Mouse (Mus musculus) ES-E14 (cell line): ENCODE data around the gene Rpl7l1. TPM values are rescaled to one million over a fixed set of nuclear protein-coding genes. Genes with fewer than 3 reads are reported as not detected.
"Not testable (repeated sequence)": the region's sequence is repeated elsewhere in the genome, so short reads cannot be mapped to it uniquely, and the experiment has no call there.

Experiments
- DNase-seq: peaks from one replicate; pipeline ENCODE4 v3.0.0-alpha.2; 2013; ENCODE audit warnings: low read depth, low spot score
- H3K27ac ChIP-seq: 2 replicates; pipeline ENCODE4 v1.5.1; 2012; ENCODE audit warnings: low read depth, mild to moderate bottlenecking, low read length, moderate library complexity, mixed read lengths; ENCODE audit not compliant: poor library complexity, insufficient read depth, severe bottlenecking
- H3K36me3 ChIP-seq: 2 replicates; pipeline ENCODE4 v1.6.1; 2012; ENCODE audit warnings: mild to moderate bottlenecking, low read length, moderate library complexity, mixed read lengths; ENCODE audit not compliant: control insufficient read depth, poor library complexity, insufficient read depth, severe bottlenecking
- H3K4me1 ChIP-seq, 2 experiments: fragments of 150-350 bp in 1 of 2; sonication (generic) in 1 of 2; 2 replicates each; pipeline ENCODE4 v1.6.1; 2012; ENCODE audit warnings: low read length in 2 of 2, mild to moderate bottlenecking in 1 of 2, mixed read lengths in 1 of 2; ENCODE audit not compliant: control insufficient read depth in 2 of 2, insufficient read depth in 2 of 2, poor library complexity in 1 of 2
- H3K4me3 ChIP-seq, 2 experiments: fragments of 150-350 bp in 1 of 2; sonication (generic) in 1 of 2; 2 replicates each; pipeline ENCODE4 v1.5.1; 2012; ENCODE audit warnings: low read length in 2 of 2, low read depth in 1 of 2, mild to moderate bottlenecking in 1 of 2, mixed read lengths in 1 of 2; ENCODE audit not compliant: insufficient read depth in 1 of 2, poor library complexity in 1 of 2, severe bottlenecking in 1 of 2
- H3K9ac ChIP-seq: 2 replicates; pipeline ENCODE4 v1.6.1; 2012; ENCODE audit warnings: low read depth, mild to moderate bottlenecking, low read length, mixed read lengths; ENCODE audit not compliant: poor library complexity, insufficient read depth, severe bottlenecking
- H3K9me3 ChIP-seq: fragments of 150-350 bp; sonication (generic); 2 replicates; pipeline ENCODE4 v1.6.1; 2012; ENCODE audit warnings: low read depth, mild to moderate bottlenecking, low read length; ENCODE audit not compliant: control insufficient read depth, insufficient read depth
- CHD2 ChIP-seq: IDR thresholded peaks from 2 replicates; pipeline ENCODE4 v1.6.1; 2014; ENCODE audit warnings: mild to moderate bottlenecking, low read depth, low read length, inconsistent platforms
- HCFC1 ChIP-seq: IDR thresholded peaks from 2 replicates; pipeline ENCODE4 v1.6.1; 2012; ENCODE audit warnings: low read length, inconsistent platforms, borderline replicate concordance; ENCODE audit not compliant: insufficient read depth
- MAFK ChIP-seq: IDR thresholded peaks from 2 replicates; pipeline ENCODE4 v1.6.1; 2014; ENCODE audit warnings: mild to moderate bottlenecking, low read depth, low read length, inconsistent platforms; ENCODE audit not compliant: insufficient read depth
- ZC3H11A ChIP-seq: IDR thresholded peaks from 2 replicates; pipeline ENCODE4 v1.6.1; 2012; ENCODE audit warnings: low read depth, mild to moderate bottlenecking, inconsistent platforms, low read length, borderline replicate concordance
- ZNF384 ChIP-seq: IDR thresholded peaks from 2 replicates; pipeline ENCODE4 v1.6.1; 2012; ENCODE audit warnings: low read depth, low read length, inconsistent platforms
- in situ Hi-C, 2 experiments: fragments of 600-800 bp; cut with MboI; formaldehyde crosslinking; loops; one replicate each; pipeline ENCODE4 v1.15.1; 2025; ENCODE audit warnings: low sequenced_read_pairs in 2 of 2, inconsistent platforms in 1 of 2; ENCODE audit not compliant: unreplicated experiment in 2 of 2
- total RNA-seq: library from RNA; depleted of rRNA; stranded (reverse); fragments of 300-350 nt; gene quantifications from 2 replicates; pipeline ENCODE4 v1.2.3, GENCODE M21; 2012

The Rpl7l1 gene
- total RNA-seq, 1 experiment, result 179 TPM

DNA sequence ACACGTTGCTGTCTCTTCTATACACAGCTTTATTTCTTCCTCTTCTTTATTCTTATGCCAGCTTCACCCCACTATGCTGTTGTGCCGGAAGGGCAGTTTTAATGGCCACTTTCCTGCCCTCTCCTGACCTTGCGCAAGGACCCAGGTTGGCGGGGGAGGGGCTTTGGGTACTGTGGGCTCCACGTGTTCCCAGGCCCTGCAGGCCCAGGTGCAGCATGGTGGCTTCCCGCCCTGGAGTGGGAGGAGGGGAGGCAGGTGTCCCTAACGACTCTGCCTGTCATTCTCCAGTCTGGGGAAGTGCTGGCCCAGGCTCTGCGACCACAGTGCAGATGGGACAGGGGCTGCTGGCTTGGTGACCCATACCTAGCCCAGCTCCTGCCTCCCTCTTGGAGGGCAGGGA lies 14.6 kb downstream of the Rpl7l1 start:
- H3K4me1 ChIP-seq, result peaks cover 0 to 15% of the 10 kb centered on the region in 2 experiments; a peak in 3 of 4 replicates
- peak overlapping the region; percentile 23; the same call in 1 of the 2 replicates for H3K9ac ChIP-seq
- in situ Hi-C loops, result no loop called here
- no peak for TF ChIP-seq CHD2
- no peak for TF ChIP-seq MAFK
- TF ChIP-seq ZC3H11A, result no peak
- no peak for TF ChIP-seq ZNF384
- TF ChIP-seq HCFC1, result no peak
- no peak overlapping the region for H3K27ac ChIP-seq
- no peaks in the 10 kb centered on the region for H3K9me3 ChIP-seq
- no peaks in the 10 kb centered on the region for H3K36me3 ChIP-seq
- peak overlapping the region in 1 of 2 experiments; percentile 5; a peak in 1 of 4 replicates for H3K4me3 ChIP-seq
- no peak for DNase-seq

DNA sequence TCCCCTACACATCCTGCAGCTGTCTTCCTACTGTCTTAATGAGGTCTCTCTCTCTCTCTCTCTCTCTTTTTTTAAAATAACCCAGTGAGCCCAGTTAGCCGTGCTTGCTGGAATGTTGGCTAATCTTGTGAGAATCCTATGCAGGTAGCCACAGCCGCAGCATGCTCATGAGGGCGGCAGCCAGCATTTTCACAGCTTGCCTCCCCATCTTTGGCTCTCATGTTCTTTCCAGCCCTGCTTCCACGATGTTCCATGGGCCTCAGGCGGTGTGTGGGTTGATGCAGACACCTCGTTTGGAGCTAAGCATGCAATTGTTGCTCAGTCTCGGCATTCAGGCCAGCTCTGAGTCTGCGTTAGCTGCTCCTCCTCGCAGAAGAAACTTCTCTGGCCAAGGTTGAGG lies 17.6 kb downstream of the Rpl7l1 start:
- in situ Hi-C loops, DNase-seq: not testable (repeated sequence)

DNA sequence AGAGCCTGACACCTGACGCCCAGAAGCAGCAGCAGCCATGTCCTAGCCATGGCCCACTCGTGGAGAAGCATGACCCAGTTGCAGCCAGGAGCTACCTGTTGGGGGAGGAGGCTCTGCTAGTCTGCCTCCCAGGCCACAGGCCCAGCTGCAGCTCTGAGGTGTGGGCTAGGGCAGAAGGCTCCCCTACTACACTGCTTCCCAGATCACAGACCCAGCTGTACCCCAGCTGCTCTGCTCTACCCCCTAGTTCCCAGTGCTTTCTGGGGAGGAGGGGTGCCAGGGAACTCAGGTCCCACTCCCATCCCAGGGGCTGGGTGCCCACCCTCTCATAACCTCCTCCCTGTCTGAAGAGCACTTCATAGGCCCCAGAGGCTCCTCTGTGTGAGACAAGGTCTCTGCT lies 18.9 kb downstream of the Rpl7l1 start, which contains the start of gene Ptcra:
TSS of gene Ptcra (minus strand) at position 169 of the 400 bp plus-strand sequence.
- H3K27ac ChIP-seq, result no peak within 1 kb of the TSS
- no peak within 1 kb of the TSS for H3K4me3 ChIP-seq
- no peaks in the 10 kb centered on the region for H3K36me3 ChIP-seq
- no peak within 1 kb of the TSS for H3K9ac ChIP-seq
- no peak for DNase-seq
- in situ Hi-C loops, result no loop called here
- H3K9me3 ChIP-seq, result no peaks in the 10 kb centered on the region
- H3K4me1 ChIP-seq, result peaks cover 0 to 11% of the 10 kb centered on the region in 2 experiments; a peak in 1 of 4 replicates
- TF ChIP-seq HCFC1, result no peak
- no peak for TF ChIP-seq ZNF384
- TF ChIP-seq CHD2, result no peak
- TF ChIP-seq MAFK, result no peak
- no peak for TF ChIP-seq ZC3H11A

More for the DNA sequence above, 17.6 kb downstream of the Rpl7l1 start:
- H3K27ac ChIP-seq, H3K36me3 ChIP-seq, H3K4me3 ChIP-seq, H3K9me3 ChIP-seq, H3K9ac ChIP-seq: not testable (repeated sequence)
- peaks cover 0 to 11% of the 10 kb centered on the region in 2 experiments; a peak in 1 of 4 replicates for H3K4me1 ChIP-seq

DNA sequence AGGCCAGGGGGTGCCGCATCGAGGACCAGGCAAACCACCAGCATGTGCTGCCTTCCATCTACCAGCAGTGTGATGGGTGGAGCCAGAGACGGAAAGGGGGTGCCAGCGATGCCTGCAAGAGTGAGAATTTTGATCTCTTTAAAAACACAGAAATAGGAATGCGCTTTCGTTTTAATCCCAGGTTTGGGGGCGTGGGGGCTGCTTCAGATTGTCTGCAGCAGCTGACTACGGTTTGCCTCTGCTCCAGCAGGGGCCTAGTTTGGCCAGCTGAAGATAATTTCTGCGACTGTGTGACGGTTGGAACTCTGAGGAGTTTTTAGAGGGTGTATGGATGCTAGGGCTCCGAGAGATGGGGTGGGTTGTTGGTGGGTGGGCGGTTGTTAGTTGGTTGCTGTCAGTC lies 23.7 kb downstream of the Rpl7l1 start:
- in situ Hi-C loops, result no loop called here
- Histone ChIP-seq H3K4me3 (no peak overlapping the region), H3K4me1 (peaks cover 0 to 1% of the 10 kb centered on the region in 2 experiments; a peak in 1 of 4 replicates), H3K36me3 (no peaks in the 10 kb centered on the region), H3K27ac (no peak overlapping the region), H3K9ac (no peak overlapping the region), H3K9me3 (no peaks in the 10 kb centered on the region)
- no peak for TF ChIP-seq ZNF384
- no peak for TF ChIP-seq MAFK
- TF ChIP-seq HCFC1, result no peak
- no peak for TF ChIP-seq ZC3H11A
- TF ChIP-seq CHD2, result no peak
- DNase-seq, result no peak
